In the genomic region with DNA sequence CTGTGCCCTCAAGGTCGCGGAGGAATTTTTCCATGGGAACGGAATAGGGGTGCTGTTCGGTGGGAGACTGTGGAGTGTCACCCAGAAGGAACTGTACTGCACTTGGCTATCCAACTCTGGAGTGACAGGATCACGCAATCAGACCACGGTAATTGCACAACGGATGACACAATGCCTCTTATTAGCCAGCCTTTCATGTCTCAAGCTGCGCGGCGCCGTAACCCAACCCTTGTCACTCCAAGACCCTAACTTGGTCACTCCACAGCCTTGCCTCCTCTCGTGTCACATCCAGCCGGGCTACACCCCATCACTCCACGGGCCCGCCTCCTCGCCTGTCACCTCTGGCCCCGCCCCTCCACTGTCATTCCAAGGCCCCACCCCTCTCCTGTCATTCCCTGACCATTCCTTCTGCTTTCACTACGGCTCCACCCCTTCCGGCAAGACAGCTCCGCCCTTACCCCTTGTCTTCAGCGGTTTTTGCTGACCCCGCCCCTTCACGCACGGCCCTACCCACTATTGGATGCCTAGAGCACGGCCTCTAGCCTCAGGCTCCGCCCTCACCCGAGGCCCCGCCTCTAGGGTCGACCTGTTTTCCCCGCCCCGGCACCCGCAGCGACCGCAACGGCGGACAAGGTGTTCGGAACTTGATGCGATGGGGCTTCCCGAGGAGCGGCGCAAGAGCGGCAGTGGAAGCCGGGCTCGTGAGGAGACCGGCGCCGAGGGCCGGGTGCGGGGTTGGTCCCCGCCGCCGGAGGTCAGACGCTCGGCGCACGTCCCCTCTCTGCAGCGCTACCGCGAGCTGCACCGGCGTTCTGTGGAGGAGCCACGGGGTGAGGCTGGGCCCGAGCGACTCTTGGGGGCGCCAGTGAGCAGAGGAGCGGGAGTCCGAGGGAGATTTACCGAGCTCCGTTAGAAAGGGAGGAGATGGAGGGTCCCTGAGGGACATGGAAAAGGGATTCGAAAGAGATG, we compare ENCODE assay signal across 8 mouse cellular contexts. TPM values are rescaled to one million over a fixed set of nuclear protein-coding genes. Genes with fewer than 3 reads are reported as not detected.
DNase-seq lines count a peak whose midpoint lies in the region; ATAC-seq lines count a peak whose summit lies in the region.

Gene Acss2 (plus strand): TSS at position 494 of the 969 bp plus-strand sequence.
Gene Ggt7 (minus strand): TSS at position 783 of the 969 bp plus-strand sequence.

- peak within 1 kb of the TSS; percentile 96 for H3K4me2 ChIP-seq in heart, embryonic 14.5 days (ENCODE audit: low read length)
- H3K4me2 ChIP-seq in liver, embryonic 13.5 days = peak within 1 kb of the TSS; percentile 89
- H3K4me2 ChIP-seq in stomach, embryonic 16.5 days (ENCODE audit: low read depth, low read length) = peak within 1 kb of the TSS; percentile 88

- 4% methylated on average over 70 of the region's 70 CpGs for WGBS in heart, embryonic 14.5 days
- 2% methylated on average over 70 of the region's 70 CpGs for WGBS in liver, embryonic 13.5 days (ENCODE audit: insufficient replicate concordance)
- 3% methylated on average over 68 of the region's 70 CpGs for WGBS in stomach, embryonic 16.5 days

- H3K9me3 ChIP-seq in heart, embryonic 14.5 days (ENCODE audit: control insufficient read depth, low read length) = no peaks in the 10 kb centered on the region
- no peaks in the 10 kb centered on the region for H3K9me3 ChIP-seq in liver, embryonic 13.5 days (replicated peaks)
- no peaks in the 10 kb centered on the region for H3K9me3 ChIP-seq in stomach, embryonic 16.5 days (replicated peaks; ENCODE audit: control insufficient read depth, low read length)

- H3K27me3 ChIP-seq in heart, embryonic 14.5 days (ENCODE audit: control insufficient read depth, insufficient read depth, low read length) = peaks cover 16% of the 10 kb centered on the region
- peaks cover 28% of the 10 kb centered on the region for H3K27me3 ChIP-seq in liver, embryonic 13.5 days
- peaks cover 8% of the 10 kb centered on the region; the same call in 1 of the 2 replicates for H3K27me3 ChIP-seq in stomach, embryonic 16.5 days (ENCODE audit: control insufficient read depth, insufficient read depth, low read length)

- peaks cover 2 to 15% of the 10 kb centered on the region in 2 experiments; a peak in 3 of 4 replicates for H3K4me1 ChIP-seq in heart, embryonic 14.5 days (ENCODE audit: control insufficient read depth in 2 of 2, insufficient read depth in 2 of 2, low read length in 2 of 2)
- peaks cover 32% of the 10 kb centered on the region for H3K4me1 ChIP-seq in liver, embryonic 13.5 days (replicated peaks)
- peaks cover 10% of the 10 kb centered on the region; the same call in 1 of the 2 replicates for H3K4me1 ChIP-seq in stomach, embryonic 16.5 days (ENCODE audit: control insufficient read depth, insufficient read depth, low read length)

- peak within 1 kb of the TSS; percentile 55 to 68 for H3K4me3 ChIP-seq in heart, embryonic 14.5 days (ENCODE audit: control insufficient read depth in 1 of 2, insufficient read depth in 1 of 2, low read depth in 1 of 2, low read length in 2 of 2)
- H3K4me3 ChIP-seq in liver, embryonic 13.5 days (replicated peaks) = peak within 1 kb of the TSS; percentile 79
- H3K4me3 ChIP-seq in stomach, embryonic 16.5 days (replicated peaks; ENCODE audit: low read length) = peak within 1 kb of the TSS; percentile 81

- peak; percentile 96 for DNase-seq in c-Kit-negative CD71-positive TER-119-positive erythroid progenitor cells, embryonic 14.5 days (ENCODE audit: low read depth, low spot score)
- DNase-seq in fibroblast of lung, adult 2 months (ENCODE audit: low read depth) = peak; percentile 93
- DNase-seq in kidney, postnatal 14 days = peak; percentile 99
- DNase-seq in liver, embryonic 13.5 days = peak; percentile 100
- peak; percentile 96 for DNase-seq in neural tube, embryonic 10.5 days (ENCODE audit: extremely low spot score, low spot score)

- peak within 1 kb of the TSS; percentile 83 for H3K9ac ChIP-seq in heart, embryonic 14.5 days (ENCODE audit: low read length)
- peak within 1 kb of the TSS; percentile 86 for H3K9ac ChIP-seq in liver, embryonic 13.5 days
- peak within 1 kb of the TSS; percentile 78 for H3K9ac ChIP-seq in stomach, embryonic 16.5 days (ENCODE audit: low read length)

- no peaks in the 10 kb centered on the region for H3K36me3 ChIP-seq in heart, embryonic 14.5 days (ENCODE audit: control insufficient read depth, insufficient read depth, low read length)
- no peaks in the 10 kb centered on the region for H3K36me3 ChIP-seq in liver, embryonic 13.5 days
- no peaks in the 10 kb centered on the region; the same call in 1 of the 2 replicates for H3K36me3 ChIP-seq in stomach, embryonic 16.5 days (ENCODE audit: control insufficient read depth, insufficient read depth, low read length)

- ATAC-seq in CD4-positive, CD25-positive, alpha-beta regulatory T cell, adult 4 months = peak; percentile 91
- peak; percentile 100 for ATAC-seq in heart, embryonic 14.5 days (ENCODE audit: insufficient number of reproducible peaks, insufficient read depth, low FRiP score, low read depth)
- ATAC-seq in liver, embryonic 13.5 days (ENCODE audit: low read depth) = peak; percentile 98
- peak; percentile 99 for ATAC-seq in stomach, embryonic 16.5 days (ENCODE audit: insufficient read depth, low FRiP score)

- no peak within 1 kb of the TSS; a peak in 1 of 4 replicates for H3K27ac ChIP-seq in heart, embryonic 14.5 days (replicated peaks in 1 of 2; ENCODE audit: control insufficient read depth in 1 of 2, insufficient read depth in 1 of 2, low read depth in 2 of 2, low read length in 2 of 2)
- peak within 1 kb of the TSS; percentile 74 for H3K27ac ChIP-seq in liver, embryonic 13.5 days
- peak within 1 kb of the TSS; percentile 54; the same call in 1 of the 2 replicates for H3K27ac ChIP-seq in stomach, embryonic 16.5 days (ENCODE audit: low read length)

RNA-seq across cellular contexts. Expression of gene Acss2, which starts in this region (rescaled TPM):
- 10 to 100 TPM; 16.1 to 17.6 TPM for polyA plus RNA-seq in CD4-positive, CD25-positive, alpha-beta regulatory T cell, adult 4 months (2017; shearing (Covaris generic))
- polyA plus RNA-seq in heart, embryonic 14.5 days (2014; fragmentation: Nextera tagmentation; extraction: Ambion mirVana) = 18.8 and 19.8 TPM in 2 replicates
- polyA plus RNA-seq in liver, embryonic 13.5 days (2015; fragmentation: Nextera tagmentation; extraction: Ambion mirVana) = 20.9 and 22.4 TPM in 2 replicates
- polyA plus RNA-seq in stomach, embryonic 16.5 days (2015; fragmentation: Nextera tagmentation; extraction: Ambion mirVana) = 12.6 and 15.4 TPM in 2 replicates

RNA-seq across cellular contexts. Expression of gene Ggt7, which starts in this region (rescaled TPM):
- polyA plus RNA-seq in CD4-positive, CD25-positive, alpha-beta regulatory T cell, adult 4 months (2017; shearing (Covaris generic)) = 10 to 100 TPM; 15.7 to 28.5 TPM
- polyA plus RNA-seq in heart, embryonic 14.5 days (2014; fragmentation: Nextera tagmentation; extraction: Ambion mirVana) = 0.76 and 0.85 TPM in 2 replicates
- polyA plus RNA-seq in liver, embryonic 13.5 days (2015; fragmentation: Nextera tagmentation; extraction: Ambion mirVana) = 0.28 and 0.31 TPM in 2 replicates
- polyA plus RNA-seq in stomach, embryonic 16.5 days (2015; fragmentation: Nextera tagmentation; extraction: Ambion mirVana) = 4.5 and 5.0 TPM in 2 replicates

Comparison
In these comparisons a context has a peak if more than half of its experiments do, and no peak if none do; other contexts are left out.
1. H3K27ac ChIP-seq: peak in liver, embryonic 13.5 days (single experiment) and stomach, embryonic 16.5 days (single experiment); none in heart, embryonic 14.5 days (0 of 2).
2. Peak in every context shown above with its lines, with median percentiles within 50 percentile points of each other: ATAC-seq, DNase-seq, H3K4me2 ChIP-seq, H3K4me3 ChIP-seq and H3K9ac ChIP-seq.